Mouse (Mus musculus): Measurements from ENCODE around the gene Rnf227. TPM values are rescaled to one million over a fixed set of nuclear protein-coding genes. Genes with fewer than 3 reads are reported as not detected.

The Rnf227 gene
- polyA plus RNA-seq, 1 experiment from 2014 or later = 222 TPM

DNA sequence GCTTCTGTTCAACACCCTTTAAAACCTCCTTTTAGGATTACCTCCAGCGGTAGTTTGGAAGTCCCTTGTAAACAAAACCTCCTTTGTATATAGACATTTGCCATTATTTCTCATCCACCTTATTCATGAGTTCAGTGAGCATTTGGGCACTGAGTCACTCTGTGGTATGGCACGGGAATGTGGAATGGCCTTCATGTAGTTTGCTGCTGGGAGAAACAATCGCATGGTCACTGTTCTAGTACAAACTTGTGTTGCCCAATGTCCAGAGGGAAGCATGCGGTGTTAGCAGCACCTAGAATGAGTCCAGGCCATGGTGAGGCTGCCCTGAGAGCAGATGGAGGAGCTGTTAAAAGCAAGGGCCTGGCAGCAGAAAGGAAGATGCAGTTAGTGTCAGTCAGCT lies 5.5 kb upstream of the Rnf227 start:
- no peak overlapping the region for H3K4me3 ChIP-seq (replicated peaks; ENCODE audit: low read depth, low read length)
- H3K9me3 ChIP-seq (ENCODE audit: control insufficient read depth, low read length) = no peaks in the 10 kb centered on the region
- no peak overlapping the region for H3K9ac ChIP-seq (replicated peaks; ENCODE audit: low read length)
- H3K4me1 ChIP-seq (ENCODE audit: control insufficient read depth, insufficient read depth, low read length) = peaks cover 16% of the 10 kb centered on the region; the same call in 1 of the 2 replicates
- H3K27me3 ChIP-seq (ENCODE audit: control insufficient read depth, insufficient read depth, low read length) = no peaks in the 10 kb centered on the region
- H3K4me2 ChIP-seq (ENCODE audit: low read length) = no peak overlapping the region
- ATAC-seq (ENCODE audit: low FRiP score, low TSS enrichment) = no peak
- H3K36me3 ChIP-seq (ENCODE audit: control insufficient read depth, insufficient read depth, low read length) = no peaks in the 10 kb centered on the region
- DNase-seq = no peak
- no peak overlapping the region for H3K27ac ChIP-seq (replicated peaks; ENCODE audit: low read depth, low read length)
- WGBS = 75% methylated on average over 4 of the region's 4 CpGs

DNA sequence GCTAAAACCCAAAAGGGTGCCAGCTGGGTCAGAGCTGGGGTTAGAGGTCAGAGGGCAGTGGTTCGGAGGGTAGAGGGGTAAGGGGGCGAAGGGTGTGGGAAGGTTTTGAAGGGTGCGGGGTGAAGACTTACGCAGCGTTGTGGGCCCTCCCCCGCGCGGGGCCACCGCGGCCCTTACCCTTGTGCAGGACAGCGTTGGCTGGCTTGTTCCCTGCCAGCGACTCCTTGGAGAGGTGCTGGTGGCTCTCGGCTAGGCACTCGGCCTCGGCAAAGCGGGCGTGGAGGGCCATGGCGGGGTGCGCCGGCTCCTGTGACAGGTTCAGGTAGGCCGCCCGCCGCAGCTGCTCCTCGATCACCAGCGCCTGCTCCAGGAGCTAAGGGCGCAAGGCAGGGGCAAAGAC lies 6.2 kb downstream of the Rnf227 start:
- no peaks in the 10 kb centered on the region for H3K9me3 ChIP-seq (ENCODE audit: control insufficient read depth, low read length)
- 91% methylated on average over 24 of the region's 26 CpGs for WGBS
- H3K4me2 ChIP-seq (ENCODE audit: low read length) = no peak overlapping the region
- no peak overlapping the region for H3K4me3 ChIP-seq (replicated peaks; ENCODE audit: low read depth, low read length)
- H3K27ac ChIP-seq (replicated peaks; ENCODE audit: low read depth, low read length) = no peak overlapping the region
- H3K9ac ChIP-seq (replicated peaks; ENCODE audit: low read length) = no peak overlapping the region
- H3K27me3 ChIP-seq (ENCODE audit: control insufficient read depth, insufficient read depth, low read length) = no peaks in the 10 kb centered on the region
- H3K4me1 ChIP-seq (ENCODE audit: control insufficient read depth, insufficient read depth, low read length) = peaks cover 7% of the 10 kb centered on the region
- ATAC-seq (ENCODE audit: low FRiP score, low TSS enrichment) = no peak
- H3K36me3 ChIP-seq (ENCODE audit: control insufficient read depth, insufficient read depth, low read length) = peaks cover 93% of the 10 kb centered on the region
- DNase-seq = no peak

DNA sequence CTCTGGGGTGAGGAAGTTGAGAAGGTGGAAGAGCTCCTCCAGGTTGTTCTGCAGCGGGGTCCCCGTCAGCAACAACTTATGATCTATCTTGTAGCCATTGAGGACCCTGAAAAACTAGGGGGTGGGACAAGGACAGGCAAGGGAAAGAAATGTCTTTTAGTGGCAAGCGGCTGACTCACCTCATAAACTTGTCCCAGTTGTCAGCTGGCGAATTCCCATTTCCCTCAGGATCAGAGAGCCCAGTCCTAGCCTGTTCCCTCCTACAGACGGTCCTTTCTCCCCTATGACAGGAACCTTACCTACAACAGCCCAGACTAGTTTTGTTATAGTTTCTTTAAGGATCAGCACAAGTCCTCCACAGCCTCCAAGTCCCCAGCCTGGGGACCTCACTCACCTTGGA lies 16.3 kb downstream of the Rnf227 start:
- Histone ChIP-seq H3K9me3 (ENCODE audit: control insufficient read depth, low read length) (no peaks in the 10 kb centered on the region), H3K4me3 (replicated peaks; ENCODE audit: low read depth, low read length) (no peak overlapping the region), H3K27me3 (ENCODE audit: control insufficient read depth, insufficient read depth, low read length) (no peaks in the 10 kb centered on the region), H3K36me3 (ENCODE audit: control insufficient read depth, insufficient read depth, low read length) (peaks cover 99% of the 10 kb centered on the region), H3K27ac (replicated peaks; ENCODE audit: low read depth, low read length) (no peak overlapping the region), H3K4me2 (ENCODE audit: low read length) (no peak overlapping the region), H3K4me1 (ENCODE audit: control insufficient read depth, insufficient read depth, low read length) (no peaks in the 10 kb centered on the region), H3K9ac (replicated peaks; ENCODE audit: low read length) (no peak overlapping the region)
- WGBS = 94% methylated on average over 5 of the region's 5 CpGs
- no peak for DNase-seq
- no peak for ATAC-seq (ENCODE audit: low FRiP score, low TSS enrichment)

GRCm38 (mm10) chr11:69357690-69358089 lies 17.4 kb downstream of the Rnf227 start:
- WGBS = 95% methylated on average over 12 of the region's 12 CpGs
- Histone ChIP-seq H3K36me3 (ENCODE audit: control insufficient read depth, insufficient read depth, low read length) (peaks cover 99% of the 10 kb centered on the region), H3K9me3 (ENCODE audit: control insufficient read depth, low read length) (no peaks in the 10 kb centered on the region), H3K4me2 (ENCODE audit: low read length) (no peak overlapping the region), H3K4me1 (ENCODE audit: control insufficient read depth, insufficient read depth, low read length) (no peaks in the 10 kb centered on the region), H3K9ac (replicated peaks; ENCODE audit: low read length) (no peak overlapping the region), H3K27ac (replicated peaks; ENCODE audit: low read depth, low read length) (no peak overlapping the region), H3K4me3 (replicated peaks; ENCODE audit: low read depth, low read length) (no peak overlapping the region), H3K27me3 (ENCODE audit: control insufficient read depth, insufficient read depth, low read length) (no peaks in the 10 kb centered on the region)
- no peak for ATAC-seq (ENCODE audit: low FRiP score, low TSS enrichment)
- DNase-seq = no peak

DNA sequence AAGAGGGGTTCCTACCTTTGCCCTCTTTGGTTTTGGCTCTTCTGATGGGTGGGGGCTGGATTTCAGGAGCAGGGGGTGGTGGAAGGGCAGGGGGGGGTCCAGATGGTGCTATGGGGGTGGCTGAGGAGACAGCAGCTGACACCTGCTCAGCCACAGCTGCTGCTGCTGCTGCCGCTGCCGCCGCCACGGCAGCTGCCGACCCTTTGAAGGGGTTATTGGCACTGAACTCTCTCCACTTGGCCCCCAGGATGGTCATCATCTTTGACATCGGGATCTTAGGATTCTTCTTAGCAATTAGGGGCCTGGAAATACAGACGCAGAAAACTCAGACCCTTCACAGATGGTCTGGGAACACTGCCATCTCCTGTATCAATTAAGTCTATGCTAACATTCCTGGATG lies 21.8 kb downstream of the Rnf227 start:
- Histone ChIP-seq H3K27ac (replicated peaks; ENCODE audit: low read depth, low read length) (no peak overlapping the region), H3K27me3 (ENCODE audit: control insufficient read depth, insufficient read depth, low read length) (no peaks in the 10 kb centered on the region), H3K9ac (replicated peaks; ENCODE audit: low read length) (no peak overlapping the region), H3K4me2 (ENCODE audit: low read length) (no peak overlapping the region), H3K36me3 (ENCODE audit: control insufficient read depth, insufficient read depth, low read length) (peaks cover 73% of the 10 kb centered on the region), H3K9me3 (ENCODE audit: control insufficient read depth, low read length) (no peaks in the 10 kb centered on the region), H3K4me1 (ENCODE audit: control insufficient read depth, insufficient read depth, low read length) (peaks cover 23% of the 10 kb centered on the region), H3K4me3 (replicated peaks; ENCODE audit: low read depth, low read length) (no peak overlapping the region)
- no peak for DNase-seq
- 73% methylated on average over 7 of the region's 7 CpGs for WGBS
- no peak for ATAC-seq (ENCODE audit: low FRiP score, low TSS enrichment)

DNA sequence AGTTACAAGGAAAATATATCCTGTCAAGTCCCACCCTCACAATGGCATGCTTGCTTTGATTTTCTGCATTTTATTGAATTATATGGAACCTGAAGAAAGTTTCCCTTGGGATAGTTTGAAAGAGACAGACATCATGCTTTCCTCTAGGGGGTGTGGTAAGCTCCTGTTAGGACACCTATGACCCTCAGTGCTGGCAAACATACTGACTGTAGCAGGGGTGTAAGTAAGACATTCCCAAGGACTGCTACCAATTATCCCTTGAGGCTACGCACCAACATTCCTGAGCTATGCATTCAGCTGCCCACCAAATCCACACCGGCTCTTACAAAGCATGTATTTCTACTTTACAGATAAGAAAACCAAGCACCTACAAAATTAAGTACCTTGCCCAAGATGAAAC lies 22.2 kb downstream of the Rnf227 start:
- Histone ChIP-seq H3K4me3 (replicated peaks; ENCODE audit: low read depth, low read length) (no peak overlapping the region), H3K27ac (replicated peaks; ENCODE audit: low read depth, low read length) (no peak overlapping the region), H3K9ac (replicated peaks; ENCODE audit: low read length) (no peak overlapping the region), H3K9me3 (ENCODE audit: control insufficient read depth, low read length) (no peaks in the 10 kb centered on the region), H3K36me3 (ENCODE audit: control insufficient read depth, insufficient read depth, low read length) (peaks cover 69% of the 10 kb centered on the region), H3K4me2 (ENCODE audit: low read length) (no peak overlapping the region), H3K27me3 (ENCODE audit: control insufficient read depth, insufficient read depth, low read length) (no peaks in the 10 kb centered on the region), H3K4me1 (ENCODE audit: control insufficient read depth, insufficient read depth, low read length) (peaks cover 23% of the 10 kb centered on the region)
- DNase-seq (no peak), ATAC-seq (ENCODE audit: low FRiP score, low TSS enrichment) (no peak)
- 94% methylated on average over 2 of the region's 2 CpGs for WGBS

GRCm38 (mm10) chr11:69364376-69364775 lies 24.1 kb downstream of the Rnf227 start:
- Histone ChIP-seq H3K27me3 (ENCODE audit: control insufficient read depth, insufficient read depth, low read length) (no peaks in the 10 kb centered on the region), H3K27ac (replicated peaks; ENCODE audit: low read depth, low read length) (peak overlapping the region; percentile 100; the same call in 1 of the 2 replicates), H3K9me3 (ENCODE audit: control insufficient read depth, low read length) (no peaks in the 10 kb centered on the region), H3K4me2 (ENCODE audit: low read length) (peak overlapping the region; percentile 96), H3K4me3 (replicated peaks; ENCODE audit: low read depth, low read length) (no peak overlapping the region), H3K4me1 (ENCODE audit: control insufficient read depth, insufficient read depth, low read length) (peaks cover 27% of the 10 kb centered on the region), H3K9ac (replicated peaks; ENCODE audit: low read length) (peak overlapping the region; percentile 100; the same call in 1 of the 2 replicates), H3K36me3 (ENCODE audit: control insufficient read depth, insufficient read depth, low read length) (peaks cover 50% of the 10 kb centered on the region)
- 54% methylated on average over 8 of the region's 8 CpGs for WGBS
- DNase-seq = no peak
- no peak for ATAC-seq (ENCODE audit: low FRiP score, low TSS enrichment)

GRCm38 (mm10) chr11:69364910-69365309 lies 24.6 kb downstream of the Rnf227 start:
- peaks cover 44% of the 10 kb centered on the region for H3K36me3 ChIP-seq (ENCODE audit: control insufficient read depth, insufficient read depth, low read length)
- ATAC-seq (ENCODE audit: low FRiP score, low TSS enrichment) (peak; percentile 59; the same call in 1 of the 2 replicates), DNase-seq (peak; percentile 89)
- H3K9ac ChIP-seq (replicated peaks; ENCODE audit: low read length) = peak overlapping the region; percentile 100; the same call in 1 of the 2 replicates
- H3K4me3 ChIP-seq (replicated peaks; ENCODE audit: low read depth, low read length) = peak overlapping the region; percentile 99; the same call in 1 of the 2 replicates
- 3% methylated on average over 6 of the region's 6 CpGs for WGBS
- peak overlapping the region; percentile 96 for H3K4me2 ChIP-seq (ENCODE audit: low read length)
- H3K27ac ChIP-seq (replicated peaks; ENCODE audit: low read depth, low read length) = peak overlapping the region; percentile 100
- peaks cover 29% of the 10 kb centered on the region for H3K4me1 ChIP-seq (ENCODE audit: control insufficient read depth, insufficient read depth, low read length)
- no peaks in the 10 kb centered on the region for H3K9me3 ChIP-seq (ENCODE audit: control insufficient read depth, low read length)
- H3K27me3 ChIP-seq (ENCODE audit: control insufficient read depth, insufficient read depth, low read length) = no peaks in the 10 kb centered on the region

DNA sequence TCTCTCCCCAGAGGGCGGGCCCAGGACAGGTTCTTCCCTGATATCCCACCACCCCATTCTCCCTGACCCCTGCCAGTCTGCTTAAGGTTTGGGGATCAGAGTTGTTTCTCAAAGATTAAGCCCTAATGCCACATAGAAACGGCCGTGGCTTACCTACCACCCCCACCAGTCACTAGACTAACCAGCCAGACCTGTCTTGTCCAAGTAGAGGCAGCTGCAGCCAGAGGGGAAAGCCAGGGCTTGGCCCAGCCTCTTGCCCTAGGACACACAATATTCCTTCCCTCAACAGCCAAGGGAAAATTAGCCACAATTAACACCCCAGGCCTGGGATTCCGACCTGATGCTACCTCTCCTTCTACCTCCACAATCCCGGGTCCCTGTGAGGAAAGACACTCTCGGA lies 25.5 kb downstream of the Rnf227 start:
- 25% methylated on average over 6 of the region's 6 CpGs for WGBS
- no peaks in the 10 kb centered on the region for H3K9me3 ChIP-seq (ENCODE audit: control insufficient read depth, low read length)
- H3K4me2 ChIP-seq (ENCODE audit: low read length) = peak overlapping the region; percentile 96
- peaks cover 33% of the 10 kb centered on the region for H3K4me1 ChIP-seq (ENCODE audit: control insufficient read depth, insufficient read depth, low read length)
- peak overlapping the region; percentile 100 for H3K9ac ChIP-seq (replicated peaks; ENCODE audit: low read length)
- ATAC-seq (ENCODE audit: low FRiP score, low TSS enrichment) (no peak), DNase-seq (no peak)
- peak overlapping the region; percentile 99 for H3K4me3 ChIP-seq (replicated peaks; ENCODE audit: low read depth, low read length)
- peak overlapping the region; percentile 100 for H3K27ac ChIP-seq (replicated peaks; ENCODE audit: low read depth, low read length)
- peaks cover 36% of the 10 kb centered on the region for H3K36me3 ChIP-seq (ENCODE audit: control insufficient read depth, insufficient read depth, low read length)
- no peaks in the 10 kb centered on the region for H3K27me3 ChIP-seq (ENCODE audit: control insufficient read depth, insufficient read depth, low read length)
